Mouse (Mus musculus): ENCODE data around the gene March1. TPM values are rescaled to one million over a fixed set of nuclear protein-coding genes. Genes with fewer than 3 reads are reported as not detected.
"Not testable (repeated sequence)": the region's sequence is repeated elsewhere in the genome, so short reads cannot be mapped to it uniquely, and the experiment has no call there.

March1 gene
- polyA plus RNA-seq, 1 experiment: 1.6 TPM

- DNase-seq (ENCODE audit: low read depth): no peak
These were observed 700.1 kb downstream of the March1 start for GRCm38 (mm10) chr8:66317824-66318223.

GRCm38 (mm10) chr8:66323045-66323807, 705.5 kb downstream of the March1 start:
- no peak for DNase-seq (ENCODE audit: low read depth)

GRCm38 (mm10) chr8:66326396-66326795, 708.7 kb downstream of the March1 start:
- no peak for DNase-seq (ENCODE audit: low read depth)

- no peak for DNase-seq (ENCODE audit: low read depth)
These were observed 714.5 kb downstream of the March1 start for GRCm38 (mm10) chr8:66332206-66332605.

- DNase-seq (ENCODE audit: low read depth): no peak
These were observed 716.6 kb downstream of the March1 start for GRCm38 (mm10) chr8:66334265-66334664.

GRCm38 (mm10) chr8:66339551-66339950, 721.9 kb downstream of the March1 start:
- no peak for DNase-seq (ENCODE audit: low read depth)

GRCm38 (mm10) chr8:66342928-66343327, 725.2 kb downstream of the March1 start:
- DNase-seq (ENCODE audit: low read depth): no peak

- no peak for DNase-seq (ENCODE audit: low read depth)
These were observed 745.4 kb downstream of the March1 start for GRCm38 (mm10) chr8:66362882-66363801.

- DNase-seq (ENCODE audit: low read depth): no peak
These were observed 766.1 kb downstream of the March1 start for GRCm38 (mm10) chr8:66383694-66384373.

GRCm38 (mm10) chr8:66386008-66386407, 768.3 kb downstream of the March1 start:
- no peak for DNase-seq (ENCODE audit: low read depth)

GRCm38 (mm10) chr8:66388693-66389092, 771.0 kb downstream of the March1 start:
- no peak for DNase-seq (ENCODE audit: low read depth)

GRCm38 (mm10) chr8:66391554-66391953, 773.9 kb downstream of the March1 start:
- no peak for DNase-seq (ENCODE audit: low read depth)

- no peak for DNase-seq (ENCODE audit: low read depth)
These were observed 775.2 kb downstream of the March1 start for GRCm38 (mm10) chr8:66392900-66393299.

GRCm38 (mm10) chr8:66394148-66394547, 776.4 kb downstream of the March1 start:
- DNase-seq (ENCODE audit: low read depth): no peak

GRCm38 (mm10) chr8:66397811-66398210, 780.1 kb downstream of the March1 start:
- no peak for DNase-seq (ENCODE audit: low read depth)

GRCm38 (mm10) chr8:66400050-66400449, 782.4 kb downstream of the March1 start:
- DNase-seq (ENCODE audit: low read depth): no peak

- no peak for DNase-seq (ENCODE audit: low read depth)
These were observed 787.2 kb downstream of the March1 start for GRCm38 (mm10) chr8:66404711-66405414.

GRCm38 (mm10) chr8:66405796-66406195, 788.1 kb downstream of the March1 start:
- DNase-seq (ENCODE audit: low read depth): not testable (repeated sequence)

GRCm38 (mm10) chr8:66406596-66407361, 789.1 kb downstream of the March1 start:
- no peak for DNase-seq (ENCODE audit: low read depth)

GRCm38 (mm10) chr8:66410080-66410615, 792.4 kb downstream of the March1 start:
- DNase-seq (ENCODE audit: low read depth): no peak

Data from gonadal fat pad, adult 2 months (tissue).